Mouse (Mus musculus): Measurements from ENCODE around the gene Camsap3.

Gene Camsap3

DNA sequence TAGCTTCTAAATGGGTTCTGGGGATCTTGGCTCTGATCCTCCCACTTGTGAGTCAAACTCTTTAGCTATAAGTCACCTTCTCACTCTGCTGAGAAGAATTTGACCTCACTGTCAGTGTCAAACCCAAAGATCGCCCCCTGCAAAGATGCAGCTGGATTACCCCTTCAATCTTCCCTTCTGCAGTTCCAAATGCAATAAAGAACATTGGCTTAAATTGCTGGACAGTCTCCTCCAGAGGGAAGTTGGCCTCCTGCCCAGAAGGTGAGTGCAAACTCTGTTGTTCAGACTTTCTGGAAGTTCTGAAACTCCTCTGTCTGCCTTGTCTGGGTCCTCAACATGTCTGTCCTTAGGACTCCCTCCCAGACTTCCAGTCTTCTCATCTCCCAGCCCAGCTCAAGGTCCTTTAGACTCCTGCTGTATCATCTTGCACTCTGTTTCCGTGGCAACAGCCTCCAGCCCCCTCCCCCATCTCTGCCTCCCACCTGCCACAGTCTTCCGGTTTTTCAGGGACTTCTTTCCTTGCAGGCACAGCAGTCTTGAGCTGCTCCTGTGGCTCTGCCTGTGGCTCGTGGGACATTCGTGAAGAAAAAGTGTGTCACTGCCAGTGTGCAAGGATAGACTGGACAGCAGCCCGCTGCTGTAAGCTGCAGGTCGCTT, 69.8 kb downstream of the Camsap3 start:
- no peak for DNase-seq (ENCODE audit: low spot score in 2 of 2)

Measured in urinary bladder, postnatal 36 days (tissue).